8 mouse cellular contexts compared by ENCODE assay signal in the genomic region with DNA sequence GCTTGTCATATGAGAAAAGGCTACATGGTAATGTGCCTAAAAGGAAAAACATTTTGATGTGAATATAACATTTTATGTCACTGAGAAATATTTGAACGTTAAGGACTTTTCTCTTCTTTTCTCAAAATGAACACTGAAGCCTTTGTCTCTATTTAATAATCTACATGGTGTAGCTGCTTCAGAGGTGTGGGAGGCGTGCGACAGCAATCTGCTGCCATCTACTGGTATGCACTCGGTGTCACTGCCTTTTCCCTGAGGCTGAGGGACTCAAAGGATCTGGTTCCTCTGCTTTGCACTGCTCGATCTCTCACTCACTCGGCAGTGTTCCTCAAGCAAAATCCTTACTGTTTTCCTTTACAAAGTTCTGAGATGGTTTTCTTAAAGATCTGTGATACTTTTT. TPM values are rescaled to one million over a fixed set of nuclear protein-coding genes. Genes with fewer than 3 reads are reported as not detected.
A peak's percentile ranks its signal among the peaks of the same experiment; 100 is the strongest.
DNase-seq lines count a peak whose midpoint lies in the region; ATAC-seq lines count a peak whose summit lies in the region.

No protein-coding gene starts in this region.

- ATAC-seq in hindbrain, embryonic 15.5 days (ENCODE audit: low FRiP score, low read depth): peak; percentile 96
- peak; percentile 82 for ATAC-seq in megakaryocyte, adult 5-6 weeks (ENCODE audit: poor library complexity, severe bottlenecking)

- no peak overlapping the region for H3K4me2 ChIP-seq in hindbrain, embryonic 15.5 days

- H3K27ac ChIP-seq in hindbrain, embryonic 15.5 days (replicated peaks): no peak overlapping the region; the same call in 1 of the 2 replicates

- H3K9ac ChIP-seq in hindbrain, embryonic 15.5 days: no peak overlapping the region

- H3K4me3 ChIP-seq in hindbrain, embryonic 15.5 days: no peak overlapping the region

- peaks cover 21% of the 10 kb centered on the region; the same call in 1 of the 2 replicates for H3K4me1 ChIP-seq in hindbrain, embryonic 15.5 days (replicated peaks)

- 1% methylated on average over 6 of the region's 6 CpGs for WGBS in hindbrain, embryonic 15.5 days

- peak; percentile 70 for DNase-seq in ZHBTc4 (ENCODE audit: low read depth, low spot score)
- peak; percentile 88 to 92 for DNase-seq in cerebellum, postnatal 25 days
- peak; percentile 80 to 89 for DNase-seq in frontal cortex, postnatal 36 days (ENCODE audit: low spot score in 2 of 2)
- DNase-seq in layer of hippocampus, postnatal 36 days: peak; percentile 81 to 82
- peak; percentile 91 for DNase-seq in right cerebral cortex, postnatal 10 days (ENCODE audit: low spot score in 2 of 2)
- DNase-seq in urinary bladder, postnatal 4 days (ENCODE audit: low spot score in 2 of 2): peak; percentile 54 to 73

- H3K36me3 ChIP-seq in hindbrain, embryonic 15.5 days: no peaks in the 10 kb centered on the region

- no peaks in the 10 kb centered on the region for H3K27me3 ChIP-seq in hindbrain, embryonic 15.5 days

- H3K9me3 ChIP-seq in hindbrain, embryonic 15.5 days: no peaks in the 10 kb centered on the region

RNA-seq across cellular contexts. Expression of a gene that starts 37.4 kb away (rescaled TPM):
- polyA plus RNA-seq in hindbrain, embryonic 15.5 days (2015; fragmentation: Nextera tagmentation; extraction: Ambion mirVana): 10.8 and 13.7 TPM in 2 replicates
- total RNA-seq in layer of hippocampus, postnatal 36 days (2021): 10 to 100 TPM; 27.4 to 36.3 TPM
- 0.65 and 1.2 TPM in 2 replicates for total RNA-seq in megakaryocyte, adult 5-6 weeks (2015)
- 0.20 and 0.51 TPM in 2 replicates for total RNA-seq in megakaryocyte, adult 5-6 weeks (2017)

Comparison
In these comparisons a context has a peak if more than half of its experiments do, and no peak if none do; other contexts are left out.
1. RNA of a gene that starts 37.4 kb away (total RNA-seq): 27.4 to 36.3 TPM in layer of hippocampus, postnatal 36 days; 0.20 to 1.2 TPM in megakaryocyte, adult 5-6 weeks; every median in the first group is over 10 times any median in the second.
2. Peak in every context shown above with its lines, with median percentiles within 50 percentile points of each other: DNase-seq.